Comparison of ENCODE assay signal across 9 mouse cellular contexts in genomic region chr19:46516667-46517528, GRCm38 (mm10). TPM values are rescaled to one million over a fixed set of nuclear protein-coding genes. Genes with fewer than 3 reads are reported as not detected.
DNase-seq lines count a peak whose midpoint lies in the region; ATAC-seq and TF ChIP-seq lines count a peak whose summit lies in the region.
"Had no signal": no experiment of that assay in that cellular context is flagged by ENCODE, and none has a peak within 500 bp of the region (broad histone marks: within the 10 kb centered on the region; RNA-seq: fewer than 3 reads in every experiment).

No protein-coding gene starts in this region.

- TF ChIP-seq EP300 in MEL (IDR thresholded peaks at IDR 0.05; ENCODE audit: low read depth in 1 of 2, low read length in 2 of 2), result no peak

- TF ChIP-seq CTCF in MEL (IDR thresholded peaks at IDR 0.05 in 2 of 3, conservative IDR thresholded peaks at IDR 0.05 in 1 of 3; ENCODE audit: control insufficient read depth in 1 of 3, insufficient read depth in 1 of 3, low read depth in 2 of 3, low read length in 3 of 3, poor library complexity in 1 of 3, severe bottlenecking in 1 of 3), result no peak

- H3K27ac ChIP-seq in MEL (ENCODE audit: control insufficient read depth, low read depth, low read length), result no peak overlapping the region
- H3K27ac ChIP-seq in hindbrain, embryonic 11.5 days (ENCODE audit: low read depth, low read length), result no peak overlapping the region

- H3K4me1 ChIP-seq in MEL (ENCODE audit: control insufficient read depth in 1 of 2, insufficient read depth in 2 of 2, low read length in 2 of 2), result peaks cover 2 to 3% of the 10 kb centered on the region in 2 experiments
- peaks cover 13% of the 10 kb centered on the region for H3K4me1 ChIP-seq in hindbrain, embryonic 11.5 days (replicated peaks; ENCODE audit: control insufficient read depth, insufficient read depth, low read length)

- 59% methylated on average over 3 of the region's 3 CpGs for WGBS in hindbrain, embryonic 11.5 days

- no peak overlapping the region for H3K9ac ChIP-seq in MEL (ENCODE audit: control insufficient read depth, low read depth, low read length, poor library complexity, severe bottlenecking)
- no peak overlapping the region for H3K9ac ChIP-seq in hindbrain, embryonic 11.5 days (ENCODE audit: low read depth, low read length)

- no peaks in the 10 kb centered on the region for H3K9me3 ChIP-seq in MEL (replicated peaks; ENCODE audit: insufficient read depth, low read length)
- no peaks in the 10 kb centered on the region for H3K9me3 ChIP-seq in hindbrain, embryonic 11.5 days (ENCODE audit: control insufficient read depth, low read length)

- no peak for TF ChIP-seq RAD21 in MEL (IDR thresholded peaks at IDR 0.05; ENCODE audit: low read depth, low read length)

- H3ac ChIP-seq in myocyte (ENCODE audit: control insufficient read depth, insufficient read length), result no peak overlapping the region

- no peak for ATAC-seq in hindbrain, embryonic 11.5 days (ENCODE audit: low FRiP score)

- H3K36me3 ChIP-seq in MEL (ENCODE audit: control insufficient read depth in 1 of 2, insufficient read depth in 2 of 2, low read length in 2 of 2) (peaks cover 3 to 4% of the 10 kb centered on the region in 2 experiments), myocyte (ENCODE audit: control insufficient read depth, insufficient read depth) (peaks cover 39% of the 10 kb centered on the region)
- peaks cover 20% of the 10 kb centered on the region for H3K36me3 ChIP-seq in hindbrain, embryonic 11.5 days (ENCODE audit: control insufficient read depth, insufficient read depth, low read length)

- H3K4me3 ChIP-seq in MEL (ENCODE audit: control insufficient read depth in 1 of 2, insufficient read depth in 1 of 2, low read depth in 2 of 2, low read length in 2 of 2) (no peak overlapping the region), myocyte (no peak overlapping the region)
- no peak overlapping the region for H3K4me3 ChIP-seq in hindbrain, embryonic 11.5 days (ENCODE audit: low read depth, low read length)

- TF ChIP-seq POLR2A in MEL (IDR thresholded peaks at IDR 0.05; ENCODE audit: control insufficient read depth in 1 of 2, insufficient read depth in 1 of 2, low read depth in 1 of 2, low read length in 2 of 2, poor library complexity in 1 of 2), result peak in 1 of 2 experiments; percentile 21; a peak in 1 of 4 replicates
- TF ChIP-seq POLR2A in myocyte (IDR thresholded peaks at IDR 0.05; ENCODE audit: insufficient read length, low read depth), result peak; percentile 10

- H3K79me2 ChIP-seq in MEL (ENCODE audit: control insufficient read depth, insufficient read depth, low read length, poor library complexity) (no peaks in the 10 kb centered on the region), myocyte (ENCODE audit: control insufficient read depth, insufficient read depth) (peaks cover 25% of the 10 kb centered on the region)

- no peak overlapping the region for H3K4me2 ChIP-seq in hindbrain, embryonic 11.5 days (replicated peaks; ENCODE audit: low read depth, low read length)
- H3K4me2 ChIP-seq in myocyte (ENCODE audit: low read depth), result peak overlapping the region; percentile 60

- peak; percentile 28 for DNase-seq in kidney, adult 11 months
- no peak for DNase-seq in kidney, postnatal 4 days
- peak; percentile 36 for DNase-seq in MEL (ENCODE audit: low read depth, low spot score)
- DNase-seq in hindbrain, embryonic 11.5 days (ENCODE audit: low spot score), result peak; percentile 13
- no peak for DNase-seq in ovary, postnatal 14 days (ENCODE audit: low spot score)
- DNase-seq in layer of hippocampus, postnatal 25 days (ENCODE audit: extremely low spot score in 1 of 2, low spot score in 1 of 2), result no peak
- DNase-seq in spleen, postnatal 36 days (ENCODE audit: low spot score in 2 of 2), result no peak
- DNase-seq: cerebellum, adult 18-20 months had no signal

- H3K27me3 ChIP-seq in MEL (ENCODE audit: control insufficient read depth in 1 of 2, insufficient read depth in 2 of 2, low read length in 2 of 2) (no peaks in the 10 kb centered on the region), myocyte (ENCODE audit: control insufficient read depth, insufficient read depth, insufficient read length) (no peaks in the 10 kb centered on the region)
- H3K27me3 ChIP-seq in hindbrain, embryonic 11.5 days (ENCODE audit: control insufficient read depth, insufficient read depth, low read length), result no peaks in the 10 kb centered on the region

TF ChIP-seq in MEL, 35 proteins besides CTCF, POLR2A, EP300 and RAD21:
- TF ChIP-seq ELF1 (IDR thresholded peaks at IDR 0.05; ENCODE audit: low read depth, low read length) (0 out of 2 replicates have a peak, but pooled peaks have one; percentile 15), TCF12 (IDR thresholded peaks at IDR 0.05; ENCODE audit: low read depth, low read length) (no peak), CHD1 (IDR thresholded peaks at IDR 0.05; ENCODE audit: low read depth, low read length) (no peak), JUND (IDR thresholded peaks at IDR 0.05; ENCODE audit: low read depth, low read length) (no peak), MAX (IDR thresholded peaks at IDR 0.05; ENCODE audit: low read length) (no peak), TBP (IDR thresholded peaks at IDR 0.05; ENCODE audit: low read depth, low read length) (no peak), GATA1 (IDR thresholded peaks at IDR 0.05; ENCODE audit: low read depth, low read length) (no peak), ZKSCAN1 (IDR thresholded peaks at IDR 0.05; ENCODE audit: low read depth, low read length) (no peak), CHD2 (IDR thresholded peaks at IDR 0.05; ENCODE audit: low read length) (no peak), NRF1 (IDR thresholded peaks at IDR 0.05; ENCODE audit: insufficient read depth, low read depth, low read length, poor library complexity, severe bottlenecking) (no peak), NELFE (IDR thresholded peaks at IDR 0.05; ENCODE audit: low read depth, low read length) (peak; percentile 24; the same call in 1 of the 2 replicates), POLR2AphosphoS2 (IDR thresholded peaks at IDR 0.05; ENCODE audit: low read length) (peak; percentile 21; the same call in 1 of the 2 replicates), SIN3A (IDR thresholded peaks at IDR 0.05; ENCODE audit: low read length) (no peak)

TF ChIP-seq in myocyte, 11 proteins besides CTCF, POLR2A, EP300 and RAD21:
- TF ChIP-seq E2F4 (IDR thresholded peaks at IDR 0.05; ENCODE audit: insufficient read depth) (no peak), POLR2AphosphoS2 (IDR thresholded peaks at IDR 0.05; ENCODE audit: insufficient read length, low read depth) (peak; percentile 80)

RNA-seq across cellular contexts. Expression of gene Trim8, which starts 15.4 kb away (rescaled TPM):
- total RNA-seq in MEL (2012; rRNA removed), result 19.1 and 21.2 TPM in 2 replicates
- polyA plus RNA-seq in MEL (2012; ENCODE audit: insufficient read depth in 1 of 2, insufficient read length in 2 of 2, low read depth in 1 of 2, low replicate concordance in 2 of 2, missing spikeins in 1 of 2) (10 to 100 TPM in 1 of 2 experiments, not detected in 1; 57.2 TPM), myocyte (2012; fragmentation: generic; extraction: Trizol) (42.3 TPM)
- 28.4 and 30.6 TPM in 2 replicates for polyA plus RNA-seq in hindbrain, embryonic 11.5 days (2014; fragmentation: Nextera tagmentation; extraction: Ambion mirVana)
- 100 to 1,000 TPM; 105 to 109 TPM for total RNA-seq in layer of hippocampus, postnatal 25 days (2021)

RNA-seq across cellular contexts. Expression of gene Arl3, which starts 56.1 kb away (rescaled TPM):
- total RNA-seq in MEL (2012; rRNA removed), result 62.4 and 74.8 TPM in 2 replicates
- polyA plus RNA-seq in MEL (2012; ENCODE audit: insufficient read depth in 1 of 2, insufficient read length in 2 of 2, low read depth in 1 of 2, low replicate concordance in 2 of 2, missing spikeins in 1 of 2) (100 to 1,000 TPM in 1 of 2 experiments, not detected in 1; 123 TPM), myocyte (2012; fragmentation: generic; extraction: Trizol) (81.9 TPM)
- 145 and 160 TPM in 2 replicates for polyA plus RNA-seq in hindbrain, embryonic 11.5 days (2014; fragmentation: Nextera tagmentation; extraction: Ambion mirVana)
- 100 to 1,000 TPM; 123 to 127 TPM for total RNA-seq in layer of hippocampus, postnatal 25 days (2021)

RNA-seq across cellular contexts. Expression of gene Sfxn2, which starts 56.3 kb away (rescaled TPM):
- total RNA-seq in MEL (2012; rRNA removed), result 16.1 and 20.3 TPM in 2 replicates
- polyA plus RNA-seq in MEL (2012; ENCODE audit: insufficient read depth in 1 of 2, insufficient read length in 2 of 2, low read depth in 1 of 2, low replicate concordance in 2 of 2, missing spikeins in 1 of 2) (10 to 100 TPM; 21.2 to 36.6 TPM), myocyte (2012; fragmentation: generic; extraction: Trizol) (0.62 TPM)
- polyA plus RNA-seq in hindbrain, embryonic 11.5 days (2014; fragmentation: Nextera tagmentation; extraction: Ambion mirVana), result 9.3 and 11.1 TPM in 2 replicates
- total RNA-seq in layer of hippocampus, postnatal 25 days (2021), result 1 to 10 TPM; 4.4 to 6.3 TPM

Comparison
In these comparisons a context has a peak if more than half of its experiments do, and no peak if none do; other contexts are left out.
1. DNase-seq: peak in kidney, adult 11 months (single experiment), MEL (single experiment) and hindbrain, embryonic 11.5 days (single experiment); none in kidney, postnatal 4 days (0 of 2), ovary, postnatal 14 days (single experiment), layer of hippocampus, postnatal 25 days (0 of 2) and spleen, postnatal 36 days (0 of 2).